Mouse (Mus musculus) stomach, postnatal 0 days (tissue): ENCODE measurements around the gene Tyms.

ENCODE experiments used
- CTCF ChIP-seq: IDR thresholded peaks from 2 replicates; pipeline ENCODE4 v1.5.1; 2016; ENCODE audit warnings: antibody characterized with exemption, low read depth, mild to moderate bottlenecking, moderate library complexity
- EP300 ChIP-seq: optimal IDR thresholded peaks from 2 replicates; pipeline ENCODE3; 2016; ENCODE audit warnings: antibody characterized with exemption

- TF ChIP-seq CTCF: no peak
- no peak for TF ChIP-seq EP300
Observed at GRCm38 (mm10) chr5:30119163-30119562, 45.7 kb upstream of the Tyms start.
